Mouse (Mus musculus): ENCODE data around the gene Tyk2. TPM values are rescaled to one million over a fixed set of nuclear protein-coding genes. Genes with fewer than 3 reads are reported as not detected.
A peak's percentile ranks its signal among the peaks of the same experiment; 100 is the strongest.

The Tyk2 gene
- polyA plus RNA-seq, 1 experiment from 2014 or later, result 11.5 TPM

DNA sequence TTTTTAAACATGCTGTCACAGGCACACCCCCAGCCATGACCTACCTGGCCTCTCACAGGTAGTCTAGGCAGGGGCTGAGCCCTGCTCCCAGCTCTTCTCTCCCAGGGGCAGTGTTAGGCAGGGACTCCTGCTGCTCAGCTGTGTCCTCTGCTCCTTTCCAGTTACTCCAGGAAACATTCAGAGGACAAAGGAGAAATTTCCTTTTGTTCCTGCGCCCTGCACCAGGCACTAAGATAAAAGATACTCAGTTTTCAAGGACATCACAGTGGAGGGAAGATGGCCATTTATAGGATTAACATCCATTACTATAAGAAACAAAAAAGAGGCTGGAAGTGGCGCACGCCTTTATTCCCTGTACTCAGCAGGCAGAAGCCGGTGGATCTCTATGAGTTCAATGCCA is 35.1 kb downstream of the Tyk2 start:
- no peaks in the 10 kb centered on the region for H3K36me3 ChIP-seq (ENCODE audit: control insufficient read depth, insufficient read depth, low read length)
- peaks cover 18% of the 10 kb centered on the region for H3K4me1 ChIP-seq (replicated peaks; ENCODE audit: control insufficient read depth, insufficient read depth, low read length)
- no peak overlapping the region for H3K27ac ChIP-seq (ENCODE audit: low read depth, low read length)
- 89% methylated on average over 4 of the region's 4 CpGs for WGBS
- H3K4me3 ChIP-seq (ENCODE audit: low read depth, low read length), result no peak overlapping the region
- no peaks in the 10 kb centered on the region for H3K9me3 ChIP-seq (ENCODE audit: control insufficient read depth, low read length)
- ATAC-seq (replicated peaks; ENCODE audit: low FRiP score) (no peak), DNase-seq (ENCODE audit: low spot score) (no peak)
- H3K4me2 ChIP-seq, result no peak overlapping the region
- H3K27me3 ChIP-seq (replicated peaks; ENCODE audit: control insufficient read depth, insufficient read depth, low read length), result no peaks in the 10 kb centered on the region
- H3K9ac ChIP-seq (ENCODE audit: low read depth, low read length), result no peak overlapping the region

DNA sequence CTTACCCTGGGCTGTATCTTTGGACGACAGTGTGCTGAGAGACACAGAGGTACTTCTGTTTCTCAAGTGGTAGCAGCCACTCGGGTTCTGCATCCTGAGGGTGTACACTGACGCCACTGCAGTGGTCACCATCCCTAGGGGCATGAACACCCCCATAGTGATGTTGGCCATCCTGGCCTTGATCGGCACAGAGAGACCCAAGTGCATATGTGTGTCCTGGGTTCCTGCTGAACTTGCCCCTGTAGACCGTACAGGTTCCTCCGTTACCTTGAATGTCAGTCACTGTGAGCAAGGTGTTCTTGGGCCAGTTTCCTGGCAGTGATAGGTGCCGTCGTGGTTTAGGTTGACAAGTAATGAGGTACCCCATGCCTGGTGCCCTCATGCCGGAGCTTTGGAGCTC is 37.6 kb downstream of the Tyk2 start:
- DNase-seq (ENCODE audit: low spot score), result no peak
- Histone ChIP-seq H3K27me3 (replicated peaks; ENCODE audit: control insufficient read depth, insufficient read depth, low read length) (no peaks in the 10 kb centered on the region), H3K4me3 (ENCODE audit: low read depth, low read length) (no peak overlapping the region), H3K9me3 (ENCODE audit: control insufficient read depth, low read length) (no peaks in the 10 kb centered on the region), H3K9ac (ENCODE audit: low read depth, low read length) (no peak overlapping the region), H3K36me3 (ENCODE audit: control insufficient read depth, insufficient read depth, low read length) (peaks cover 12% of the 10 kb centered on the region; the same call in 1 of the 2 replicates), H3K4me1 (replicated peaks; ENCODE audit: control insufficient read depth, insufficient read depth, low read length) (peaks cover 25% of the 10 kb centered on the region), H3K4me2 (no peak overlapping the region), H3K27ac (ENCODE audit: low read depth, low read length) (no peak overlapping the region)
- ATAC-seq (replicated peaks; ENCODE audit: low FRiP score), result no peak
- WGBS, result 93% methylated on average over 9 of the region's 9 CpGs

DNA sequence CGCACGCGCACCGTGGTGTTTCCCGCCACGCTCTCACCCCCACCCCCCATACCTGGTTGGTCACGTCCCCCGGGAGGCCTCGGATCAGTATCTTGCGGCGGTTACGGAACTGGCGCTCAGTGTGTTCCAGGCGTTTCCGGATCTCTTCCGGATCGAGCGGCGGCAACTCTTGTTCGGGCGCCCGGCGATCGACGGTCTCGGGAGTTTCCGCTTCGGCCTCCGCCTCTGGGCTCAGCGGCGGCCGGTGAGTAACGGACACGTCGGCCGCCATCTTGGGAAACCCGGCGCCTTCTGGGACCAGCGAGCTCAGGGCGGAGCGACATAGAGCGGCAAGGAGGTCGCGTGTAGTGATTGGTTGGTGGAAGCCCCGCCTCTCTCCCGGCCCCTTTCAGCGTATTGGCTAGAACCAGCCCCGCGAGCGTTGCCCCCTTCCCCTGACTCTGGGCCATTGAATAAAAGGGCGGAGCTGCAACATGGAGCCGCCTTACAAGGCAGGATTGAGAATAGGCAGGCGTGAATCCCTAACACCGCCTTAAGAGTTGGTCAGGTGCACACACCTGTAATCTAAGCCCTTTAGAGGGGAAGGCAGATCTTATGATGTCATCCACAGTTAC is 39.2 kb downstream of the Tyk2 start, which contains the start of the genes Gm38431 and Raver1:
Gene Gm38431 (minus strand): TSS at position 291 of the 614 bp plus-strand sequence.
Gene Raver1 (minus strand): TSS at position 302 of the 614 bp plus-strand sequence.
- H3K9ac ChIP-seq (ENCODE audit: low read depth, low read length), result peak within 1 kb of the TSS; percentile 65
- H3K36me3 ChIP-seq (ENCODE audit: control insufficient read depth, insufficient read depth, low read length), result peaks cover 22% of the 10 kb centered on the region
- H3K27me3 ChIP-seq (replicated peaks; ENCODE audit: control insufficient read depth, insufficient read depth, low read length), result no peaks in the 10 kb centered on the region
- H3K27ac ChIP-seq (ENCODE audit: low read depth, low read length), result peak within 1 kb of the TSS; percentile 65
- peak within 1 kb of the TSS; percentile 95 for H3K4me2 ChIP-seq
- H3K9me3 ChIP-seq (ENCODE audit: control insufficient read depth, low read length), result no peaks in the 10 kb centered on the region
- DNase-seq (ENCODE audit: low spot score) (peak; percentile 96), ATAC-seq (replicated peaks; ENCODE audit: low FRiP score) (peak; percentile 99)
- H3K4me1 ChIP-seq (replicated peaks; ENCODE audit: control insufficient read depth, insufficient read depth, low read length), result peaks cover 18% of the 10 kb centered on the region
- H3K4me3 ChIP-seq (ENCODE audit: low read depth, low read length), result peak within 1 kb of the TSS; percentile 73
- WGBS, result under 1% methylated on average over 54 of the region's 54 CpGs

DNA sequence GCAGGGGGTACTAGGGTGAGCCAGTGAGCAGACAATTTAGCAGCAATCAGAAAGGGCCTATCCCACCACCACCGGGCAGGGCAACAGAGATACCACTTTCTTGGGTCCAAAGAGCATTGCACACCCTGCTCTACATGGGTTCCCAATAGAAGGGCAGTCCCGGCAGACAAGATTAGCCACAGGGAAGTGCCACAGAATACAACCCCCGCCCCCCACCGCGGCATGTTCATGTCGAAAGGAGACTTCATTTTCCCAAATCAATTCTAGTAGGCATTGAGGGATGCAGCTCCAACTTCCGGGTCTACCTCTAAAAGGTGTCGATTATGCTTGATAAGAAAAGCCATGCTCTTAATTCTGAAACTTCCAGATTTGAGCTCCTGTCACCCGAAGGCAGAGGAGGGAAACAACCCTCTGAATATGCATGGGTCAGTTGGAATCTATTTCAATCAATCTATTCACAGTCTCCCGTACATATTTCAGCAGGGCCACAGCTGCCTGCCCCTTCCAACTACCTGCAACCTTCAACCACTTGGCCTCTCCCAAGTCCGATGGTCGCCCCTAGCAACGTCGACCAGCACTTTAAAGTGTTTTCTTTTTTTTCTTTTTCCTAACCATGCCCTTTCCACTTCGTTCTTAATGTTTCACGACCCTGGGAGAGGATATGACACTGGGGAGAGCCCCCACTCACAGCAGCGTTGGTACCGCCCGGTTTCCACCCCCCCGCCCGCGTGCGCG is 39.9 kb downstream of the Tyk2 start:
- H3K27me3 ChIP-seq (replicated peaks; ENCODE audit: control insufficient read depth, insufficient read depth, low read length), result no peaks in the 10 kb centered on the region
- H3K36me3 ChIP-seq (ENCODE audit: control insufficient read depth, insufficient read depth, low read length), result peaks cover 28% of the 10 kb centered on the region
- H3K4me2 ChIP-seq, result peak overlapping the region; percentile 95
- peaks cover 22% of the 10 kb centered on the region for H3K4me1 ChIP-seq (replicated peaks; ENCODE audit: control insufficient read depth, insufficient read depth, low read length)
- peak overlapping the region; percentile 64 for H3K9ac ChIP-seq (ENCODE audit: low read depth, low read length)
- H3K27ac ChIP-seq (ENCODE audit: low read depth, low read length), result peak overlapping the region; percentile 65
- H3K4me3 ChIP-seq (ENCODE audit: low read depth, low read length), result peak overlapping the region; percentile 73
- 2% methylated on average over 24 of the region's 24 CpGs for WGBS
- no peak for DNase-seq (ENCODE audit: low spot score)
- H3K9me3 ChIP-seq (ENCODE audit: control insufficient read depth, low read length), result no peaks in the 10 kb centered on the region
- peak; percentile 11 for ATAC-seq (replicated peaks; ENCODE audit: low FRiP score)

DNA sequence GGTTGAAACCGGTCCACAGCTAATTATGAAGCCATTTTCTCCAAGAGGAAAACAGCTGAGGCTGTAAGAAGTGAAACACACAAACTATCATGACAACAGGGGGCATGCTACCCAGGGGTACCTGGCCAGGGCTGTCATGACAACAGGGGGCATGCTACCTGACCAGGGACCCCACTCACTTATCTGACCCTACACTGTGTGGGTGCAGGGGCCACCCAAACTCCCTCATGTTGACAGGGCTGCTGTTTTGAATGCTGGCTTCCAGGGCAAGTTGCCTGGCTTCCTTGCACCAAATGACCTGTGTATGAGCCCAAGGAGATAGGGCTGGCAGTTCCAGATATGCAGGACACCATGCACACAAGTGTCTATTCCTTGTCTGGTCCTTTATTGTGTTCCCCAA is 40.5 kb downstream of the Tyk2 start:
- no peak for ATAC-seq (replicated peaks; ENCODE audit: low FRiP score)
- peaks cover 34% of the 10 kb centered on the region for H3K36me3 ChIP-seq (ENCODE audit: control insufficient read depth, insufficient read depth, low read length)
- 90% methylated on average over 1 of the region's 1 CpGs for WGBS

DNA sequence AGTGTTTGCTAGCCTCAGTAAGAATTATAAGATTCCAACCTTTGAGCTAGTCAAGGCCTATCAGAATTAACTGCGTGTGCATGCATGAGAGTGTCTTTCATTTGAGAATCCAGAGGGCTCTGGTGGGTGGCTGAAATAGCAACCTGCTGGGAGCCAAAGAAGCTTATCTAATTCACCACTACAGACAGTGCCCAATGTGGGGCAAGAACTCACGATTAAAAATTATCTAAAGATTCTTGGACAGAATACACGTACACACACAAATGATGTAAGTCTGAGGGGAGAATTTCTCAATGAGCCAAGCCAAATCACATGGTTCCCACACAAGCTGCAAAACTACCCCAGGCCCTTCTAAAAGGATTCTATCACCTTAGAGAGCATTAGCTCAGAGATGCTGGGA is 47.7 kb downstream of the Tyk2 start:
- Histone ChIP-seq H3K36me3 (ENCODE audit: control insufficient read depth, insufficient read depth, low read length) (peaks cover 79% of the 10 kb centered on the region), H3K4me1 (replicated peaks; ENCODE audit: control insufficient read depth, insufficient read depth, low read length) (peaks cover 12% of the 10 kb centered on the region), H3K4me3 (ENCODE audit: low read depth, low read length) (no peak overlapping the region), H3K4me2 (no peak overlapping the region), H3K9ac (ENCODE audit: low read depth, low read length) (no peak overlapping the region), H3K27ac (ENCODE audit: low read depth, low read length) (no peak overlapping the region), H3K27me3 (replicated peaks; ENCODE audit: control insufficient read depth, insufficient read depth, low read length) (no peaks in the 10 kb centered on the region), H3K9me3 (ENCODE audit: control insufficient read depth, low read length) (no peaks in the 10 kb centered on the region)
- ATAC-seq (replicated peaks; ENCODE audit: low FRiP score), result 0 out of 2 replicates have a peak, but pooled peaks have one; percentile 11
- no peak for DNase-seq (ENCODE audit: low spot score)
- WGBS, result 67% methylated on average over 3 of the region's 3 CpGs

More for the DNA sequence above, 40.5 kb downstream of the Tyk2 start:
- Histone ChIP-seq H3K9me3 (ENCODE audit: control insufficient read depth, low read length) (no peaks in the 10 kb centered on the region), H3K9ac (ENCODE audit: low read depth, low read length) (peak overlapping the region; percentile 64), H3K4me2 (peak overlapping the region; percentile 95), H3K27me3 (replicated peaks; ENCODE audit: control insufficient read depth, insufficient read depth, low read length) (no peaks in the 10 kb centered on the region), H3K4me3 (ENCODE audit: low read depth, low read length) (peak overlapping the region; percentile 73), H3K4me1 (replicated peaks; ENCODE audit: control insufficient read depth, insufficient read depth, low read length) (peaks cover 23% of the 10 kb centered on the region), H3K27ac (ENCODE audit: low read depth, low read length) (peak overlapping the region; percentile 65)
- DNase-seq (ENCODE audit: low spot score), result no peak

DNA sequence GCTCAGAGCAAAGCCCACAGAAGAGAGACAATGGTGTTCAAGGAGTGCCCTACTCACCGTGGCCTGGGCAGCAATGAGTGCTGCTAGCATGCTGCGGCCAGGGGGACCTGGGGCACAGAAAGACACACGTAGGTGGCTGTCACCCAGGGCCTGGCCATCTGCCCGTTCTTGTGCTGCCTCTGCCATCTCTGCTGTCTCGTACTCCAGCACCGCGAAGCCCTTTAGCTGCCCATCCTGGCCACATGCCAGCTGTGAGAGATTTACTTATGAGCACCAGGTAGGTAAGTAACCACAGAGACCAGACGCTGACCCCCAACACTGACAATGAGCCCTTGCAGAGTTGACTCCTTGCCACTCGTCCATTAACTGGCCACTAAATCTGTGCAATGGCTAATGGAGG is 49.9 kb downstream of the Tyk2 start:
- Histone ChIP-seq H3K9ac (ENCODE audit: low read depth, low read length) (no peak overlapping the region), H3K9me3 (ENCODE audit: control insufficient read depth, low read length) (no peaks in the 10 kb centered on the region), H3K4me2 (no peak overlapping the region), H3K4me3 (ENCODE audit: low read depth, low read length) (no peak overlapping the region), H3K27ac (ENCODE audit: low read depth, low read length) (no peak overlapping the region), H3K4me1 (replicated peaks; ENCODE audit: control insufficient read depth, insufficient read depth, low read length) (peaks cover 9% of the 10 kb centered on the region), H3K27me3 (replicated peaks; ENCODE audit: control insufficient read depth, insufficient read depth, low read length) (no peaks in the 10 kb centered on the region), H3K36me3 (ENCODE audit: control insufficient read depth, insufficient read depth, low read length) (peaks cover 84% of the 10 kb centered on the region)
- ATAC-seq (replicated peaks; ENCODE audit: low FRiP score), result no peak
- 94% methylated on average over 9 of the region's 9 CpGs for WGBS
- no peak for DNase-seq (ENCODE audit: low spot score)

DNA sequence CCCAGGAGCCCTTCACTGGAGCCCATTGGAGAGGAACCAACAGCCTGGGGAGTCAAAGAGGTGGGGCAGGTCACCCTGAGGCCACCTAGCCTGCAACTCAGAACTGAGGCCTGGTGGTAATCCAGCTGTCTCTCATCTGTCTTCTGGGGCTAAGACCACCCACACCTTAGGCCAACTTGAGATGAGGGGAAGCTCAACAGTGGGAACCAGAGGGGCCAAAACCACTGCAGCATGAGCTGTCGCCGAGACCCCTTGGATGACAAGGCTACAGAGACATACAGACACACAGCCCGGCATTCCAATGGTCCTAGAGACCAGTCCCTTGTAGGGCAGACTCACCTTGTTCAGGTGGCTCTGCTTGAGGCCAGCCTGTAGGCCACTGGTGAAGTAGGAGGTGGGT is 55.4 kb downstream of the Tyk2 start:
- no peak overlapping the region for H3K4me2 ChIP-seq
- no peak overlapping the region for H3K9ac ChIP-seq (ENCODE audit: low read depth, low read length)
- peaks cover 10% of the 10 kb centered on the region; the same call in 1 of the 2 replicates for H3K4me1 ChIP-seq (replicated peaks; ENCODE audit: control insufficient read depth, insufficient read depth, low read length)
- DNase-seq (ENCODE audit: low spot score) (no peak), ATAC-seq (replicated peaks; ENCODE audit: low FRiP score) (no peak)
- no peak overlapping the region for H3K27ac ChIP-seq (ENCODE audit: low read depth, low read length)
- H3K36me3 ChIP-seq (ENCODE audit: control insufficient read depth, insufficient read depth, low read length), result peaks cover 58% of the 10 kb centered on the region
- H3K27me3 ChIP-seq (replicated peaks; ENCODE audit: control insufficient read depth, insufficient read depth, low read length), result no peaks in the 10 kb centered on the region
- no peaks in the 10 kb centered on the region for H3K9me3 ChIP-seq (ENCODE audit: control insufficient read depth, low read length)
- H3K4me3 ChIP-seq (ENCODE audit: low read depth, low read length), result no peak overlapping the region
- WGBS, result 87% methylated on average over 3 of the region's 3 CpGs

Measured in liver, embryonic 11.5 days (tissue).